In the genomic region with DNA sequence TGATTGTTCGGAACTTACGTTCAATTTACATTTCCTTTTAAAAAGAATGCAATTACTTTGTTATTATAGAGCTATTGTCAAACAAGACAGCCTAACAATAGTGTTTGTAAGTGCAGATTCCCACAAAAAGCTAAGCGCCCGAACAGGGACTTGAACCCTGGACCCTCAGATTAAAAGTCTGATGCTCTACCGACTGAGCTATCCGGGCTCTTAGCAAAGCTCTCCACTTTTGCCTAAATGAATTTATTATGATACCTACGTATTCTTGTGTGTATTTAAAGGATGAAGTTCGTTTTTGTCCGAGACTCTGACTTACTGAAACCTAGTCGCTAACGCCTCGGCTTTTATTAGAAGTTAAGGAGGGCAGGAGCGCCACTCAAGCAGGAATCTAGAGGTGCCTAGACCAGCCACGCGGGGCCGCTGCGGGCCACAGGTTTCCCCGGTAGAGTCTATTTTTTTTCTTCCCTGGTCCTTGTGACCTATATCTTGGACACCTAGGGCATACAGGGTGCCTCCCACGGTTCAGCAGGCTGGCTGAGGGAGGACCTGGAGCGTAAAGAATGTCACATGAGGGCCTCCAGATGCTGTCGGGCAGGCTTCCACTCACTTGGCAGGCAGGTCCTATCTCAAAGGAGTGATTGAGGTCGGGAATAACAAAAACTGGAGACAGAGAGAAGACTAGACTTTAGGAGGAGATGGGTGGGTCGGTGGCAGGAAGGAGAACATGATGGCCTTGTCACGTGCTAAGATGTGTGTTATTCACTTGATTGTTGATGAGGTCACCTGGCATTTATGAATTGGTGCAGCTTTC, we compare ENCODE assay signal across 9 mouse cellular contexts. TPM values are rescaled to one million over a fixed set of nuclear protein-coding genes. Genes with fewer than 3 reads are reported as not detected.
DNase-seq lines count a peak whose midpoint lies in the region; ATAC-seq and TF ChIP-seq lines count a peak whose summit lies in the region.
"Had no signal": no experiment of that assay in that cellular context is flagged by ENCODE, and none has a peak within 500 bp of the region (broad histone marks: within the 10 kb centered on the region; RNA-seq: fewer than 3 reads in every experiment).

No protein-coding gene starts in this region.

- DNase-seq in 416B (ENCODE audit: low read depth): peak; percentile 98
- DNase-seq in adrenal gland, postnatal 14 days: peak; percentile 85
- DNase-seq in liver, adult 2 months (ENCODE audit: extremely low read depth, low read depth, low spot score): peak; percentile 85

- H3K27me3 ChIP-seq in embryonic facial prominence, embryonic 12.5 days: no peaks in the 10 kb centered on the region
- peaks cover 6% of the 10 kb centered on the region; the same call in 1 of the 2 replicates for H3K27me3 ChIP-seq in heart, embryonic 11.5 days (ENCODE audit: control insufficient read depth, insufficient read depth, low read length)
- H3K27me3 ChIP-seq in kidney, embryonic 15.5 days: peaks cover 9% of the 10 kb centered on the region; the same call in 1 of the 2 replicates
- H3K27me3 ChIP-seq in liver, adult 2 months (ENCODE audit: control insufficient read depth, insufficient read depth, low read length): no peaks in the 10 kb centered on the region
- no peaks in the 10 kb centered on the region for H3K27me3 ChIP-seq in myocyte (ENCODE audit: control insufficient read depth, insufficient read depth, insufficient read length)
- H3K27me3 ChIP-seq in stomach, embryonic 14.5 days (ENCODE audit: control insufficient read depth, insufficient read depth, low read length): no peaks in the 10 kb centered on the region

- peak overlapping the region; percentile 76 for H3K27ac ChIP-seq in embryonic facial prominence, embryonic 12.5 days
- peak overlapping the region; percentile 18; the same call in 1 of the 2 replicates for H3K27ac ChIP-seq in heart, embryonic 11.5 days (ENCODE audit: low read depth, low read length)
- H3K27ac ChIP-seq in kidney, embryonic 15.5 days: peak overlapping the region; percentile 88
- 0 out of 2 replicates have a peak overlapping the region, but pooled peaks have one; percentile 7 for H3K27ac ChIP-seq in liver, adult 2 months (replicated peaks; ENCODE audit: insufficient read depth, low read depth, low read length)
- peak overlapping the region; percentile 56 for H3K27ac ChIP-seq in stomach, embryonic 14.5 days (ENCODE audit: low read length)

- peaks cover 21% of the 10 kb centered on the region for H3K4me1 ChIP-seq in embryonic facial prominence, embryonic 12.5 days
- peaks cover 21% of the 10 kb centered on the region for H3K4me1 ChIP-seq in heart, embryonic 11.5 days (ENCODE audit: control insufficient read depth, insufficient read depth, low read length)
- H3K4me1 ChIP-seq in kidney, embryonic 15.5 days: peaks cover 37% of the 10 kb centered on the region
- peaks cover 11% of the 10 kb centered on the region; the same call in 1 of the 2 replicates for H3K4me1 ChIP-seq in liver, adult 2 months (ENCODE audit: control insufficient read depth, insufficient read depth, low read length)
- peaks cover 6% of the 10 kb centered on the region for H3K4me1 ChIP-seq in stomach, embryonic 14.5 days (ENCODE audit: control insufficient read depth, insufficient read depth, low read length)

- no peaks in the 10 kb centered on the region for H3K9me3 ChIP-seq in embryonic facial prominence, embryonic 12.5 days
- no peaks in the 10 kb centered on the region for H3K9me3 ChIP-seq in heart, embryonic 11.5 days (replicated peaks; ENCODE audit: control insufficient read depth, low read length)
- no peaks in the 10 kb centered on the region for H3K9me3 ChIP-seq in kidney, embryonic 15.5 days (replicated peaks)
- H3K9me3 ChIP-seq in stomach, embryonic 14.5 days (ENCODE audit: control insufficient read depth, low read depth, low read length): no peaks in the 10 kb centered on the region

- no peak for ATAC-seq in embryonic facial prominence, embryonic 12.5 days (ENCODE audit: insufficient number of reproducible peaks, insufficient read depth, low FRiP score, low TSS enrichment)
- ATAC-seq in heart, embryonic 11.5 days (replicated peaks; ENCODE audit: insufficient number of reproducible peaks, low FRiP score, low TSS enrichment): no peak
- peak; percentile 50 for ATAC-seq in kidney, embryonic 15.5 days (replicated peaks; ENCODE audit: low FRiP score)
- ATAC-seq in stomach, embryonic 14.5 days (ENCODE audit: insufficient number of reproducible peaks, insufficient read depth, low FRiP score, low read depth): peak; percentile 25

- peak overlapping the region; percentile 52 for H3K4me3 ChIP-seq in embryonic facial prominence, embryonic 12.5 days
- H3K4me3 ChIP-seq in heart, embryonic 11.5 days (ENCODE audit: low read depth, low read length): peak overlapping the region; percentile 60
- H3K4me3 ChIP-seq in kidney, embryonic 15.5 days (replicated peaks): peak overlapping the region; percentile 67
- H3K4me3 ChIP-seq in liver, adult 2 months (ENCODE audit: insufficient read depth, low read depth, low read length): peak overlapping the region; percentile 58
- H3K4me3 ChIP-seq in myocyte: peak overlapping the region; percentile 26
- peak overlapping the region; percentile 48 for H3K4me3 ChIP-seq in stomach, embryonic 14.5 days (ENCODE audit: low read depth, low read length)

- WGBS in embryonic facial prominence, embryonic 12.5 days: under 1% methylated on average over 24 of the region's 24 CpGs
- WGBS in heart, embryonic 11.5 days (ENCODE audit: insufficient replicate concordance): under 1% methylated on average over 24 of the region's 24 CpGs
- under 1% methylated on average over 24 of the region's 24 CpGs for WGBS in kidney, embryonic 15.5 days
- under 1% methylated on average over 24 of the region's 24 CpGs for WGBS in liver, adult 2 months
- under 1% methylated on average over 24 of the region's 24 CpGs for WGBS in stomach, embryonic 14.5 days

- H3K36me3 ChIP-seq in embryonic facial prominence, embryonic 12.5 days: no peaks in the 10 kb centered on the region
- H3K36me3 ChIP-seq in heart, embryonic 11.5 days (ENCODE audit: control insufficient read depth, insufficient read depth, low read length): no peaks in the 10 kb centered on the region
- H3K36me3 ChIP-seq in kidney, embryonic 15.5 days: no peaks in the 10 kb centered on the region
- no peaks in the 10 kb centered on the region for H3K36me3 ChIP-seq in liver, adult 2 months (ENCODE audit: control insufficient read depth, insufficient read depth, low read length)
- no peaks in the 10 kb centered on the region for H3K36me3 ChIP-seq in myocyte (ENCODE audit: control insufficient read depth, insufficient read depth)
- no peaks in the 10 kb centered on the region for H3K36me3 ChIP-seq in stomach, embryonic 14.5 days (ENCODE audit: control insufficient read depth, insufficient read depth, low read length)

- peak; percentile 61 for TF ChIP-seq CTCF in liver, adult 2 months (IDR thresholded peaks at IDR 0.05; ENCODE audit: low read depth, low read length)

- H3K79me2 ChIP-seq in liver, adult 2 months (ENCODE audit: control insufficient read depth, insufficient read depth, low read length): no peaks in the 10 kb centered on the region
- no peaks in the 10 kb centered on the region for H3K79me2 ChIP-seq in myocyte (ENCODE audit: control insufficient read depth, insufficient read depth)

- H3ac ChIP-seq in myocyte (ENCODE audit: control insufficient read depth, insufficient read length): no peak overlapping the region

- TF ChIP-seq POLR2A in liver, adult 2 months (IDR thresholded peaks at IDR 0.05; ENCODE audit: extremely low read depth, insufficient read depth, low read length): no peak
- no peak for TF ChIP-seq POLR2A in myocyte (IDR thresholded peaks at IDR 0.05; ENCODE audit: insufficient read length, low read depth)

- H3K4me2 ChIP-seq in embryonic facial prominence, embryonic 12.5 days (replicated peaks): peak overlapping the region; percentile 86
- peak overlapping the region; percentile 91 for H3K4me2 ChIP-seq in heart, embryonic 11.5 days
- peak overlapping the region; percentile 86 for H3K4me2 ChIP-seq in kidney, embryonic 15.5 days
- peak overlapping the region; percentile 77 for H3K4me2 ChIP-seq in myocyte (ENCODE audit: low read depth)
- H3K4me2 ChIP-seq in stomach, embryonic 14.5 days (replicated peaks; ENCODE audit: low read depth, low read length): peak overlapping the region; percentile 79

- peak overlapping the region; percentile 39 for H3K9ac ChIP-seq in embryonic facial prominence, embryonic 12.5 days
- H3K9ac ChIP-seq in heart, embryonic 11.5 days (ENCODE audit: low read depth, low read length): peak overlapping the region; percentile 39
- H3K9ac ChIP-seq in kidney, embryonic 15.5 days: peak overlapping the region; percentile 55
- peak overlapping the region; percentile 48 for H3K9ac ChIP-seq in liver, adult 2 months (ENCODE audit: low read depth, low read length)
- H3K9ac ChIP-seq in stomach, embryonic 14.5 days (replicated peaks; ENCODE audit: low read depth, low read length): peak overlapping the region; percentile 19; the same call in 1 of the 2 replicates

RNA-seq across cellular contexts. Expression of gene Aloxe3, which starts 0.5 kb away (rescaled TPM):
- 1.2 and 1.6 TPM in 2 replicates for total RNA-seq in adrenal gland, postnatal 14 days (2021)
- 0.47 and 0.89 TPM in 2 replicates for polyA plus RNA-seq in embryonic facial prominence, embryonic 12.5 days (2016; fragmentation: Nextera tagmentation; extraction: Ambion mirVana)
- polyA plus RNA-seq in heart, embryonic 11.5 days (2014; fragmentation: Nextera tagmentation; extraction: Ambion mirVana): 0.37 and 0.39 TPM in 2 replicates
- 0.60 and 1.3 TPM in 2 replicates for polyA plus RNA-seq in kidney, embryonic 15.5 days (2015; fragmentation: Nextera tagmentation; extraction: Ambion mirVana)
- not detected in 2 replicates for total RNA-seq in liver, adult 2 months (2014; rRNA removed)
- polyA plus RNA-seq in liver, adult 2 months (2012; rRNA removed): 0.09 TPM in 1 of 2 replicates, not detected in the other
- polyA plus RNA-seq in myocyte (2012; fragmentation: generic; extraction: Trizol): 0.01 TPM
- polyA plus RNA-seq in stomach, embryonic 14.5 days (2014; fragmentation: Nextera tagmentation; extraction: Ambion mirVana): 0.29 and 0.49 TPM in 2 replicates

RNA-seq across cellular contexts. Expression of gene 9130213A22Rik, which starts 2.9 kb away (rescaled TPM):
- total RNA-seq in adrenal gland, postnatal 14 days (2021): 0.38 and 0.41 TPM in 2 replicates
- 0.14 and 0.40 TPM in 2 replicates for polyA plus RNA-seq in embryonic facial prominence, embryonic 12.5 days (2016; fragmentation: Nextera tagmentation; extraction: Ambion mirVana)
- 0.32 and 0.49 TPM in 2 replicates for polyA plus RNA-seq in heart, embryonic 11.5 days (2014; fragmentation: Nextera tagmentation; extraction: Ambion mirVana)
- polyA plus RNA-seq in kidney, embryonic 15.5 days (2015; fragmentation: Nextera tagmentation; extraction: Ambion mirVana): 0.27 and 0.51 TPM in 2 replicates
- 0.13 TPM in 1 of 2 replicates, not detected in the other for total RNA-seq in liver, adult 2 months (2014; rRNA removed)
- 0.05 and 0.10 TPM in 2 replicates for polyA plus RNA-seq in liver, adult 2 months (2012; rRNA removed)
- 0.78 TPM for polyA plus RNA-seq in myocyte (2012; fragmentation: generic; extraction: Trizol)
- 0.29 and 0.36 TPM in 2 replicates for polyA plus RNA-seq in stomach, embryonic 14.5 days (2014; fragmentation: Nextera tagmentation; extraction: Ambion mirVana)

RNA-seq across cellular contexts. Expression of gene Hes7, which starts 5.0 kb away (rescaled TPM):
- 0.37 TPM in 1 of 2 replicates, not detected in the other for total RNA-seq in adrenal gland, postnatal 14 days (2021)
- 0.65 and 0.73 TPM in 2 replicates for polyA plus RNA-seq in embryonic facial prominence, embryonic 12.5 days (2016; fragmentation: Nextera tagmentation; extraction: Ambion mirVana)
- polyA plus RNA-seq in heart, embryonic 11.5 days (2014; fragmentation: Nextera tagmentation; extraction: Ambion mirVana): 0.35 and 0.64 TPM in 2 replicates
- polyA plus RNA-seq in kidney, embryonic 15.5 days (2015; fragmentation: Nextera tagmentation; extraction: Ambion mirVana): 0.42 and 0.46 TPM in 2 replicates
- total RNA-seq in liver, adult 2 months (2014; rRNA removed): not detected in 2 replicates
- 0.05 TPM in 1 of 2 replicates, not detected in the other for polyA plus RNA-seq in liver, adult 2 months (2012; rRNA removed)
- polyA plus RNA-seq in myocyte (2012; fragmentation: generic; extraction: Trizol): 0.28 TPM
- polyA plus RNA-seq in stomach, embryonic 14.5 days (2014; fragmentation: Nextera tagmentation; extraction: Ambion mirVana): 0.39 and 0.54 TPM in 2 replicates

RNA-seq across cellular contexts. Expression of gene Per1, which starts 30.2 kb away (rescaled TPM):
- 116 and 118 TPM in 2 replicates for total RNA-seq in adrenal gland, postnatal 14 days (2021)
- 11.4 and 11.5 TPM in 2 replicates for polyA plus RNA-seq in embryonic facial prominence, embryonic 12.5 days (2016; fragmentation: Nextera tagmentation; extraction: Ambion mirVana)
- 6.2 and 6.3 TPM in 2 replicates for polyA plus RNA-seq in heart, embryonic 11.5 days (2014; fragmentation: Nextera tagmentation; extraction: Ambion mirVana)
- 12.1 and 13.7 TPM in 2 replicates for polyA plus RNA-seq in kidney, embryonic 15.5 days (2015; fragmentation: Nextera tagmentation; extraction: Ambion mirVana)
- 8.0 and 9.0 TPM in 2 replicates for total RNA-seq in liver, adult 2 months (2014; rRNA removed)
- polyA plus RNA-seq in liver, adult 2 months (2012; rRNA removed): 4.6 and 6.9 TPM in 2 replicates
- polyA plus RNA-seq in myocyte (2012; fragmentation: generic; extraction: Trizol): 8.9 TPM
- 10.5 and 15.1 TPM in 2 replicates for polyA plus RNA-seq in stomach, embryonic 14.5 days (2014; fragmentation: Nextera tagmentation; extraction: Ambion mirVana)

RNA-seq across cellular contexts. Expression of gene Alox12b, which starts 31.5 kb away (rescaled TPM):
- total RNA-seq in adrenal gland, postnatal 14 days (2021): not detected in 2 replicates
- polyA plus RNA-seq in embryonic facial prominence, embryonic 12.5 days (2016; fragmentation: Nextera tagmentation; extraction: Ambion mirVana): 0.15 and 0.19 TPM in 2 replicates
- not detected in 2 replicates for polyA plus RNA-seq in heart, embryonic 11.5 days (2014; fragmentation: Nextera tagmentation; extraction: Ambion mirVana)
- 0.08 and 0.42 TPM in 2 replicates for polyA plus RNA-seq in kidney, embryonic 15.5 days (2015; fragmentation: Nextera tagmentation; extraction: Ambion mirVana)
- total RNA-seq in liver, adult 2 months (2014; rRNA removed): not detected in 2 replicates
- not detected in 2 replicates for polyA plus RNA-seq in liver, adult 2 months (2012; rRNA removed)
- not detected for polyA plus RNA-seq in myocyte (2012; fragmentation: generic; extraction: Trizol)
- not detected in 2 replicates for polyA plus RNA-seq in stomach, embryonic 14.5 days (2014; fragmentation: Nextera tagmentation; extraction: Ambion mirVana)
- total RNA-seq: adrenal gland, postnatal 4 days had no signal

Comparison
In these comparisons a context has a peak if more than half of its experiments do, and no peak if none do; other contexts are left out.
1. ATAC-seq: peak in kidney, embryonic 15.5 days (single experiment) and stomach, embryonic 14.5 days (single experiment); none in embryonic facial prominence, embryonic 12.5 days (single experiment) and heart, embryonic 11.5 days (single experiment).
2. H3K27ac ChIP-seq: peak in every context shown above with its lines; median percentile 88 in kidney, embryonic 15.5 days; 76 in embryonic facial prominence, embryonic 12.5 days; 56 in stomach, embryonic 14.5 days; 18 in heart, embryonic 11.5 days; 7 in liver, adult 2 months.
3. Peak in every context shown above with its lines, with median percentiles within 50 percentile points of each other: DNase-seq, H3K4me2 ChIP-seq, H3K4me3 ChIP-seq and H3K9ac ChIP-seq.